Comparison of ENCODE assay signal across 23 mouse cellular contexts in the genomic region with DNA sequence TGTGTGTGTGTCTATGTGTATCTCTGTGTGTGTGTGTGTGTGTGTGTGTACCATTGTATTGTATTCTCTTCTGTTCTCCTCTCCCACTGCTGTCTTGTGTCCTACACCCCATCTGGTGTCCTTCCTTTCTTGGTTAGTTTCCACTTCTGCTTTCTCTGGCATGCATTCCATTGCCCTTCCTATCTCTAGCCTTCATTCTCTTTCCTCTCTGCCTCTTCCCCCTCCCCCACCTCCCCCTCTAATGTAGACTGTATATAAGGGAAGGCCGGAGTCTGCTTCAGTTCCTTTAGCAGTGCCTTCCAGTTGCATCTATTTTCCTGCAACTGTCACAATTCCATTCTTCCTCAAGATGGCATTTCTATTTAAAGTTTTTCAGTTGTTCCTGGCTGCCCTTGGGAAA.
DNase-seq lines count a peak whose midpoint lies in the region; ATAC-seq lines count a peak whose summit lies in the region.
"Had no signal": no experiment of that assay in that cellular context is flagged by ENCODE, and none has a peak within 500 bp of the region (broad histone marks: within the 10 kb centered on the region; RNA-seq: fewer than 3 reads in every experiment).

No protein-coding gene starts in this region.

- H3K27me3 ChIP-seq in midbrain, embryonic 11.5 days (ENCODE audit: control insufficient read depth, insufficient read depth, low read length): no peaks in the 10 kb centered on the region
- no peaks in the 10 kb centered on the region for H3K27me3 ChIP-seq in midbrain, embryonic 16.5 days (ENCODE audit: control insufficient read depth, insufficient read depth, low read depth, low read length)
- H3K27me3 ChIP-seq: forebrain, embryonic 13.5 days; hindbrain, embryonic 13.5 days; intestine, embryonic 15.5 days had no signal

- no peaks in the 10 kb centered on the region for H3K36me3 ChIP-seq in midbrain, embryonic 11.5 days (ENCODE audit: control insufficient read depth, insufficient read depth, low read length)
- no peaks in the 10 kb centered on the region for H3K36me3 ChIP-seq in midbrain, embryonic 16.5 days (ENCODE audit: control insufficient read depth, insufficient read depth, low read length)
- H3K36me3 ChIP-seq: forebrain, embryonic 10.5 days; hindbrain, embryonic 10.5 days; hindbrain, embryonic 13.5 days; intestine, embryonic 15.5 days had no signal

- H3K27ac ChIP-seq in midbrain, embryonic 11.5 days (ENCODE audit: low read depth, low read length): no peak overlapping the region
- no peak overlapping the region for H3K27ac ChIP-seq in midbrain, embryonic 16.5 days (ENCODE audit: low read length)
- H3K27ac ChIP-seq: forebrain, embryonic 10.5 days; forebrain, embryonic 13.5 days; hindbrain, embryonic 10.5 days; hindbrain, embryonic 13.5 days; intestine, embryonic 15.5 days had no signal

- H3K4me1 ChIP-seq in midbrain, embryonic 11.5 days (ENCODE audit: control insufficient read depth, insufficient read depth, low read length): no peaks in the 10 kb centered on the region
- no peaks in the 10 kb centered on the region for H3K4me1 ChIP-seq in midbrain, embryonic 16.5 days (ENCODE audit: control insufficient read depth, insufficient read depth, low read length)
- H3K4me1 ChIP-seq: forebrain, embryonic 13.5 days; hindbrain, embryonic 13.5 days had no signal

- H3K9me3 ChIP-seq in midbrain, embryonic 11.5 days (ENCODE audit: control insufficient read depth, low read length): no peaks in the 10 kb centered on the region
- 0 out of 2 replicates have a peak, but pooled peaks cover 3% of the 10 kb centered on the region for H3K9me3 ChIP-seq in midbrain, embryonic 16.5 days (replicated peaks; ENCODE audit: control insufficient read depth, low read length, poor library complexity, severe bottlenecking)
- H3K9me3 ChIP-seq: forebrain, embryonic 10.5 days; forebrain, embryonic 13.5 days; hindbrain, embryonic 10.5 days; hindbrain, embryonic 13.5 days; intestine, embryonic 15.5 days had no signal

- peak; percentile 75 for DNase-seq in midbrain, embryonic 11.5 days (ENCODE audit: low spot score, missing footprints)
- peak; percentile 13 for DNase-seq in brain, adult 2 months (ENCODE audit: low read depth, low spot score)
- DNase-seq in kidney, adult 18-20 months: no peak
- no peak for DNase-seq in gastrocnemius, postnatal 25 days
- DNase-seq: adrenal gland, postnatal 14 days; cerebellum, adult 11-12 months; cerebellum, adult 8-10 months; cerebellum, postnatal 10 days; cerebellum, postnatal 36 days; gastrocnemius, postnatal 10 days; heart, postnatal 36 days had no signal

- 68% methylated on average over 1 of the region's 1 CpGs for WGBS in midbrain, embryonic 11.5 days
- 48% methylated on average over 1 of the region's 1 CpGs for WGBS in midbrain, embryonic 16.5 days

- ATAC-seq in midbrain, embryonic 11.5 days (ENCODE audit: low FRiP score): no peak
- ATAC-seq in midbrain, embryonic 16.5 days: no peak
- peak; percentile 41; the same call in 1 of the 2 replicates for ATAC-seq in megakaryocyte, adult 5-6 weeks (ENCODE audit: poor library complexity, severe bottlenecking)
- ATAC-seq: CD4-positive, CD25-positive, alpha-beta regulatory T cell, adult 4 months; forebrain, embryonic 13.5 days; forebrain, embryonic 16.5 days; hindbrain, embryonic 16.5 days; intestine, embryonic 15.5 days; Patski had no signal

- H3K4me3 ChIP-seq in midbrain, embryonic 11.5 days (ENCODE audit: low read depth, low read length): no peak overlapping the region
- H3K4me3 ChIP-seq in midbrain, embryonic 16.5 days (ENCODE audit: low read depth, low read length): no peak overlapping the region
- H3K4me3 ChIP-seq: forebrain, embryonic 10.5 days; forebrain, embryonic 13.5 days; hindbrain, embryonic 10.5 days; hindbrain, embryonic 13.5 days; intestine, embryonic 15.5 days had no signal

- H3K4me2 ChIP-seq in midbrain, embryonic 11.5 days: no peak overlapping the region
- no peak overlapping the region for H3K4me2 ChIP-seq in midbrain, embryonic 16.5 days (ENCODE audit: low read length)
- H3K4me2 ChIP-seq: forebrain, embryonic 13.5 days; heart, embryonic 11.5 days; hindbrain, embryonic 13.5 days; intestine, embryonic 15.5 days had no signal

- H3K9ac ChIP-seq in midbrain, embryonic 11.5 days (ENCODE audit: low read length): no peak overlapping the region
- H3K9ac ChIP-seq in midbrain, embryonic 16.5 days (ENCODE audit: low read depth, low read length): no peak overlapping the region
- H3K9ac ChIP-seq: forebrain, embryonic 13.5 days; hindbrain, embryonic 13.5 days; intestine, embryonic 15.5 days had no signal

Comparison
In these comparisons a context has a peak if more than half of its experiments do, and no peak if none do; other contexts are left out.
1. DNase-seq: peak in midbrain, embryonic 11.5 days (single experiment) and brain, adult 2 months (single experiment); none in kidney, adult 18-20 months (single experiment) and gastrocnemius, postnatal 25 days (single experiment).